Mouse (Mus musculus) yolk sac, embryonic 10.5 days (tissue): ENCODE measurements at regions not wholly inside any gene's neighbourhood (a gene's known extent, or its start where the extent isn't known, plus 50 kb on each side); places are given as distances from the start of the nearest gene placed in this dataset.

Experiments used
- DNase-seq: peaks from one replicate; pipeline ENCODE4 v3.0.0-alpha.2; 2017; ENCODE audit warnings: low spot score

DNA sequence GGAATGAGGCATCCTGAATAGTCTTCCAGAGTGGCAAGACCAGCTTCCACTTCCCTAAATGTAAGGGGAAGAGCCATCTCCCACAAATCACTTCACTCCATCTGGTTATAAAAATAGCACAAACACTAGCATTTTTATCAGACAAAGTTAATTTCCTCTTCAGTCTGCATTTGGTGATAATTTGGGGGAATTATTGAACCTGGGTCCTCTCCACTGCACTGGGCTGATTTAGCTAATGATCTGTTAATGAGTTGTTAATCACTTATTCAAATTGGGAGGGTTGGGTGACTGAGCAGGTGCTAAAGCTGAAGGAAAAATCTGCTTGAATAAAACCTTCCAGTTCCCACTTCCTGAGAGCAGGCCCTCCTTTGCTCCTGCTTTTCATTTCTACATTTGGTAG lies 531.4 kb upstream of the Kirrel3 start:
- DNase-seq, result no peak
